ENCODE assay signal across 34 mouse cellular contexts in genomic region chr3:130885974-130886373, GRCm38 (mm10).
DNase-seq lines count a peak whose midpoint lies in the region; ATAC-seq and TF ChIP-seq lines count a peak whose summit lies in the region.
"Had no signal": no experiment of that assay in that cellular context is flagged by ENCODE, and none has a peak within 500 bp of the region (broad histone marks: within the 10 kb centered on the region; RNA-seq: fewer than 3 reads in every experiment).

No protein-coding gene starts in this region.

- H3K79me2 ChIP-seq in myocyte (ENCODE audit: control insufficient read depth, insufficient read depth): no peaks in the 10 kb centered on the region

- 0 out of 2 replicates have a peak overlapping the region, but pooled peaks have one; percentile 41 for H3K27ac ChIP-seq in embryonic facial prominence, embryonic 12.5 days
- H3K27ac ChIP-seq in embryonic facial prominence, embryonic 10.5 days (replicated peaks): no peak overlapping the region
- no peak overlapping the region for H3K27ac ChIP-seq in lung, postnatal 0 days (ENCODE audit: low read length)
- H3K27ac ChIP-seq in forebrain, embryonic 14.5 days (ENCODE audit: low read depth, low read length): no peak overlapping the region
- H3K27ac ChIP-seq: forebrain, embryonic 15.5 days; gastrocnemius, adult 2 months; heart, adult 2 months; hindbrain, embryonic 10.5 days; hindbrain, embryonic 15.5 days; layer of hippocampus, adult 2 months; left cerebral cortex, adult 2 months; limb, embryonic 13.5 days; lung, embryonic 15.5 days; midbrain, embryonic 12.5 days; neural tube, embryonic 13.5 days; stomach, embryonic 15.5 days had no signal

- H3K27me3 ChIP-seq in embryonic facial prominence, embryonic 12.5 days: no peaks in the 10 kb centered on the region
- no peaks in the 10 kb centered on the region for H3K27me3 ChIP-seq in embryonic facial prominence, embryonic 10.5 days (replicated peaks; ENCODE audit: low read depth, poor library complexity, severe bottlenecking)
- no peaks in the 10 kb centered on the region for H3K27me3 ChIP-seq in lung, postnatal 0 days (replicated peaks; ENCODE audit: insufficient read depth, low read length)
- no peaks in the 10 kb centered on the region for H3K27me3 ChIP-seq in Patski
- H3K27me3 ChIP-seq in myocyte (ENCODE audit: control insufficient read depth, insufficient read depth, insufficient read length): no peaks in the 10 kb centered on the region
- H3K27me3 ChIP-seq in forebrain, embryonic 14.5 days (replicated peaks; ENCODE audit: control insufficient read depth, insufficient read depth, low read length): no peaks in the 10 kb centered on the region
- H3K27me3 ChIP-seq: forebrain, embryonic 15.5 days; heart, embryonic 12.5 days; hindbrain, embryonic 15.5 days; limb, embryonic 13.5 days; lung, embryonic 15.5 days; midbrain, embryonic 12.5 days; neural tube, embryonic 13.5 days; stomach, embryonic 15.5 days had no signal

- CTCF ChIA-PET in Patski (lab: Charles Lee): no interaction called here

- 33% methylated on average over 6 of the region's 6 CpGs for WGBS in embryonic facial prominence, embryonic 12.5 days
- 55% methylated on average over 6 of the region's 6 CpGs for WGBS in embryonic facial prominence, embryonic 10.5 days
- WGBS in lung, postnatal 0 days: 37% methylated on average over 6 of the region's 6 CpGs
- WGBS in forebrain, embryonic 14.5 days: 57% methylated on average over 6 of the region's 6 CpGs

- H3K4me1 ChIP-seq in embryonic facial prominence, embryonic 12.5 days: peaks cover 7% of the 10 kb centered on the region; the same call in 1 of the 2 replicates
- peaks cover 10% of the 10 kb centered on the region for H3K4me1 ChIP-seq in embryonic facial prominence, embryonic 10.5 days
- H3K4me1 ChIP-seq in lung, postnatal 0 days (ENCODE audit: insufficient read depth, low read depth, low read length): no peaks in the 10 kb centered on the region
- H3K4me1 ChIP-seq in forebrain, embryonic 14.5 days (ENCODE audit: control insufficient read depth, insufficient read depth, low read length): no peaks in the 10 kb centered on the region
- H3K4me1 ChIP-seq: forebrain, embryonic 15.5 days; hindbrain, embryonic 15.5 days; megakaryocyte, embryonic 14.5 days; neural tube, embryonic 13.5 days; stomach, embryonic 15.5 days had no signal

- no peak for DNase-seq in embryonic facial prominence, embryonic 10.5 days (ENCODE audit: low spot score)
- DNase-seq in lung, postnatal 0 days (ENCODE audit: low spot score): no peak
- no peak for DNase-seq in lung, postnatal 14 days
- peak; percentile 80 for DNase-seq in Patski (ENCODE audit: low read depth, low spot score)
- DNase-seq in forebrain, embryonic 14.5 days (ENCODE audit: low spot score): no peak
- no peak for DNase-seq in embryo, embryonic 10 days (ENCODE audit: low spot score)
- DNase-seq: adrenal gland, postnatal 10 days; cerebellum, adult 11-12 months; cerebellum, adult 9-11 months; gastrocnemius, adult 2 months; gastrocnemius, postnatal 36 days; heart, adult 2 months; kidney, adult 2 months; kidney, postnatal 25 days; lung, postnatal 4 days; right cerebral cortex, postnatal 25 days had no signal

- H3K9ac ChIP-seq in embryonic facial prominence, embryonic 12.5 days: no peak overlapping the region
- H3K9ac ChIP-seq in lung, postnatal 0 days (replicated peaks; ENCODE audit: low read depth): no peak overlapping the region
- H3K9ac ChIP-seq in forebrain, embryonic 14.5 days (ENCODE audit: low read length): no peak overlapping the region
- H3K9ac ChIP-seq: forebrain, embryonic 15.5 days; heart, embryonic 12.5 days; hindbrain, embryonic 15.5 days; limb, embryonic 13.5 days; lung, embryonic 15.5 days; midbrain, embryonic 12.5 days; neural tube, embryonic 13.5 days; stomach, embryonic 15.5 days had no signal

- no peak overlapping the region for H3K4me3 ChIP-seq in embryonic facial prominence, embryonic 12.5 days
- no peak overlapping the region for H3K4me3 ChIP-seq in embryonic facial prominence, embryonic 10.5 days
- no peak overlapping the region for H3K4me3 ChIP-seq in lung, postnatal 0 days (ENCODE audit: low read depth, low read length)
- no peak overlapping the region for H3K4me3 ChIP-seq in myocyte
- no peak overlapping the region for H3K4me3 ChIP-seq in forebrain, embryonic 14.5 days (ENCODE audit: low read depth, low read length)
- H3K4me3 ChIP-seq: erythroblast, embryonic 14.5 days; forebrain, embryonic 15.5 days; gastrocnemius, adult 2 months; heart, adult 2 months; heart, embryonic 12.5 days; hindbrain, embryonic 10.5 days; hindbrain, embryonic 15.5 days; layer of hippocampus, adult 2 months; left cerebral cortex, adult 2 months; limb, embryonic 13.5 days; lung, embryonic 15.5 days; megakaryocyte, embryonic 14.5 days; midbrain, embryonic 12.5 days; neural tube, embryonic 13.5 days; stomach, embryonic 15.5 days had no signal

- H3ac ChIP-seq in myocyte (ENCODE audit: control insufficient read depth, insufficient read length): no peak overlapping the region

- H3K9me3 ChIP-seq in embryonic facial prominence, embryonic 12.5 days: no peaks in the 10 kb centered on the region
- H3K9me3 ChIP-seq in embryonic facial prominence, embryonic 10.5 days: no peaks in the 10 kb centered on the region; the same call in 1 of the 2 replicates
- no peaks in the 10 kb centered on the region for H3K9me3 ChIP-seq in lung, postnatal 0 days (ENCODE audit: low read length)
- 0 out of 2 replicates have a peak, but pooled peaks cover 7% of the 10 kb centered on the region for H3K9me3 ChIP-seq in forebrain, embryonic 14.5 days (replicated peaks; ENCODE audit: control insufficient read depth, low read length)
- H3K9me3 ChIP-seq: forebrain, embryonic 15.5 days; hindbrain, embryonic 15.5 days; neural tube, embryonic 13.5 days; stomach, embryonic 15.5 days had no signal

- TF ChIP-seq EP300 in lung, postnatal 0 days (IDR thresholded peaks at IDR 0.05): no peak

- TF ChIP-seq POLR2A in myocyte (IDR thresholded peaks at IDR 0.05; ENCODE audit: insufficient read length, low read depth): no peak

- POLR2A ChIA-PET in Patski (lab: Charles Lee): interaction anchor here (0.6 to 0.9 kb wide), 3 partner anchors 26 to 359 kb away, joined by 3 read pairs; no protein-coding TSS in a partner anchor

- no peak overlapping the region for H3K4me2 ChIP-seq in embryonic facial prominence, embryonic 12.5 days (replicated peaks)
- no peak overlapping the region for H3K4me2 ChIP-seq in lung, postnatal 0 days (replicated peaks; ENCODE audit: low read depth, low read length)
- H3K4me2 ChIP-seq in myocyte (ENCODE audit: low read depth): peak overlapping the region; percentile 31
- H3K4me2 ChIP-seq in forebrain, embryonic 14.5 days (ENCODE audit: low read length): no peak overlapping the region
- H3K4me2 ChIP-seq: forebrain, embryonic 15.5 days; heart, embryonic 12.5 days; hindbrain, embryonic 15.5 days; limb, embryonic 13.5 days; liver, embryonic 11.5 days; lung, embryonic 15.5 days; midbrain, embryonic 12.5 days; neural tube, embryonic 13.5 days; stomach, embryonic 15.5 days had no signal

- no peak for TF ChIP-seq CTCF in lung, postnatal 0 days (IDR thresholded peaks at IDR 0.05)
- no peak for TF ChIP-seq CTCF in Patski (IDR thresholded peaks at IDR 0.05)

- no peaks in the 10 kb centered on the region for H3K36me3 ChIP-seq in embryonic facial prominence, embryonic 12.5 days
- no peaks in the 10 kb centered on the region for H3K36me3 ChIP-seq in embryonic facial prominence, embryonic 10.5 days (replicated peaks)
- H3K36me3 ChIP-seq in lung, postnatal 0 days (ENCODE audit: insufficient read depth, low read length): no peaks in the 10 kb centered on the region
- H3K36me3 ChIP-seq in myocyte (ENCODE audit: control insufficient read depth, insufficient read depth): no peaks in the 10 kb centered on the region
- no peaks in the 10 kb centered on the region for H3K36me3 ChIP-seq in forebrain, embryonic 14.5 days (ENCODE audit: control insufficient read depth, insufficient read depth, low read length)
- H3K36me3 ChIP-seq: forebrain, embryonic 15.5 days; hindbrain, embryonic 10.5 days; hindbrain, embryonic 15.5 days; limb, embryonic 13.5 days; lung, embryonic 15.5 days; midbrain, embryonic 12.5 days; neural tube, embryonic 13.5 days; stomach, embryonic 15.5 days had no signal

- ATAC-seq in embryonic facial prominence, embryonic 12.5 days (ENCODE audit: insufficient number of reproducible peaks, insufficient read depth, low FRiP score, low TSS enrichment): no peak
- ATAC-seq in lung, postnatal 0 days: peak; percentile 46; the same call in 1 of the 2 replicates
- peak; percentile 99 for ATAC-seq in Patski
- no peak for ATAC-seq in forebrain, embryonic 14.5 days
- ATAC-seq: CD4-positive, CD25-positive, alpha-beta regulatory T cell, adult 4 months; forebrain, embryonic 15.5 days; inflammation-experienced regulatory T-cells, adult 6 months had no signal

- in situ Hi-C loops in Patski (cut with MboI; ENCODE audit: low pct_unique_long_range_greater_than_20kb): loop anchor here (5.0 kb wide), 1 partner anchor 346 kb away; no protein-coding TSS in a partner anchor

TF ChIP-seq in myocyte, 11 proteins besides CTCF, POLR2A, EP300 and RAD21:
- TF ChIP-seq CEBPB (IDR thresholded peaks at IDR 0.05; ENCODE audit: insufficient read depth, poor library complexity, severe bottlenecking) (no peak), MAX (IDR thresholded peaks at IDR 0.05; ENCODE audit: low read depth) (no peak), TCF3 (IDR thresholded peaks at IDR 0.05; ENCODE audit: insufficient read length, low read depth) (no peak), POLR2AphosphoS2 (IDR thresholded peaks at IDR 0.05; ENCODE audit: insufficient read length, low read depth) (no peak), USF1 (IDR thresholded peaks at IDR 0.05; ENCODE audit: low read depth) (no peak), REST (IDR thresholded peaks at IDR 0.05; ENCODE audit: insufficient read depth, insufficient read length) (no peak), MYOG (IDR thresholded peaks at IDR 0.05; ENCODE audit: control insufficient read depth in 1 of 3, insufficient read depth in 1 of 3, insufficient read length in 2 of 3, low read depth in 2 of 3) (no peak), SRF (IDR thresholded peaks at IDR 0.05; ENCODE audit: control insufficient read depth, insufficient read length, low read depth) (no peak), MYOD1 (IDR thresholded peaks at IDR 0.05; ENCODE audit: control insufficient read depth in 1 of 3, insufficient read length in 2 of 3, low read depth in 2 of 3) (no peak), TCF12 (IDR thresholded peaks at IDR 0.05; ENCODE audit: insufficient read depth, poor library complexity, severe bottlenecking) (no peak), E2F4 (IDR thresholded peaks at IDR 0.05; ENCODE audit: insufficient read depth) (no peak)

Comparison
In these comparisons a context has a peak if more than half of its experiments do, and no peak if none do; other contexts are left out.
1. ATAC-seq: peak in lung, postnatal 0 days (single experiment) and Patski (single experiment); none in embryonic facial prominence, embryonic 12.5 days (single experiment) and forebrain, embryonic 14.5 days (single experiment).